Mouse (Mus musculus) splenic B cell, adult 2 months (primary cell): ENCODE results near the gene Prpsap2.

Experiments used
- DNase-seq: peaks from one replicate; pipeline ENCODE4 v3.0.0-alpha.2; 2011; ENCODE audit warnings: low read depth, low spot score
- H3K27me3 ChIP-seq: 2 replicates; pipeline ENCODE4 v1.6.1; 2012; ENCODE audit warnings: mild to moderate bottlenecking, low read length, moderate library complexity, mixed read lengths; ENCODE audit not compliant: control insufficient read depth, poor library complexity, insufficient read depth, severe bottlenecking
- H3K36me3 ChIP-seq: 2 replicates; pipeline ENCODE4 v1.6.1; 2012; ENCODE audit warnings: mild to moderate bottlenecking, low read length, moderate library complexity, mixed read lengths; ENCODE audit not compliant: control insufficient read depth, poor library complexity, insufficient read depth, severe bottlenecking

Prpsap2 gene

DNA sequence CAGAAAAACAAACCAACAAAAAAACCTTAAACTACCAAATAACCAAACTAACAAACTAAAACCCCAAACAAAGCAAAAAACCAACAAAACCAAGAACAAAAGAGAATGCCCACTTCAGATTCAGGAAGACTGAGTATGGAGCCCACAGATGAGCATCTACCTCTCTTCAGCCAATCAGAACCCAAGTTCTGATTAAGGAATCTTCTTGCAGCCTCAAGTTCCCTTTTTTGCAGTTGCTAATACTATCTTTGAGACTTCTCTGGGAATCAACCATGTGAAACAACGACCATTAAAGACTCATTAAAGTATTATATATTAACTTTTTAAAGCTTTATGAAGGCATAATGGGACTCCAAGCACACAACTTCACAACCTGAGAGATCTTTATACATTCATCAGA lies 24.6 kb downstream of the Prpsap2 start:
- no peak for DNase-seq
- H3K36me3 ChIP-seq: peaks cover 23% of the 10 kb centered on the region
- H3K27me3 ChIP-seq: no peaks in the 10 kb centered on the region

DNA sequence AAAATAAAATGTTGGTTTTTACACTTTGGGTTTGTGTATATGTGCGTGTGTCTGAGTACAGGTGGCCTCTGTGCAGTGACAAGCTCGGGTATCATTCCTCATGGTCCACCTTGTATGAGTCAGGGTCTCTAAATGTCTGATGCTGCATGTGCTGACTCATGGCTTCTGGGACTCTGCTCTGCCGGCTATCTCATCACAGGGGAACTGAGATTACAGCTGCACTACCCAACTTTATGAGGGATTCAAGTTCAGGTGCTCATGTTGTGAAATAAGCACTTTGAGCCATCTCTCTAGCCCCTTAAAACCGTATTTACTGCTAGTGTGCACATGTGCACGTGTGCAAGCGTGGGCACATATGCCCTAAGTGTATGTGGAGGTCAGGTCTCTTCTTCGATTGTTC lies 29.2 kb downstream of the Prpsap2 start:
- no peak for DNase-seq
- Histone ChIP-seq H3K36me3 (peaks cover 23% of the 10 kb centered on the region), H3K27me3 (no peaks in the 10 kb centered on the region)

GRCm38 (mm10) chr11:61728037-61728436 lies 33.9 kb downstream of the Prpsap2 start:
- H3K36me3 ChIP-seq: peaks cover 14% of the 10 kb centered on the region
- DNase-seq: no peak
- no peaks in the 10 kb centered on the region for H3K27me3 ChIP-seq

DNA sequence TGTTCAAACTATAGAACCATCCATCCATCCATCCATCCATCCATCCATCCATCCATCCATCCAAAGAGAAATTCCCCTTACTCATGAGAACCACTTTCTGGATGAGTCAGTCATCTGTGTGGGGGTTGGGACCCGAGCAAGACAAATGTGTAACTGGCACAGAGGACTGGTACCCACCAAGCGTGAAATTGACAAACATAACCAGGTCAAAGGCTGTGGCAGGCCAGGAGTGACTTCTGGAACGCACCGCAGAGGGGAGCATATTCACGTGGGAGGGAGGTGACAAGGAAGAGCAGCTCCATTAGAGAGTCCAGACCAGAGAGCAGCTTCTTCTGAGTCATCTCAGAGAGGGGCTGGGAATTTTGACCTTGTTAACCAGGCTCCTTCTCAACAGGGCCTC lies 39.8 kb downstream of the Prpsap2 start:
- DNase-seq: no peak
- no peaks in the 10 kb centered on the region for H3K27me3 ChIP-seq
- H3K36me3 ChIP-seq: no peaks in the 10 kb centered on the region

DNA sequence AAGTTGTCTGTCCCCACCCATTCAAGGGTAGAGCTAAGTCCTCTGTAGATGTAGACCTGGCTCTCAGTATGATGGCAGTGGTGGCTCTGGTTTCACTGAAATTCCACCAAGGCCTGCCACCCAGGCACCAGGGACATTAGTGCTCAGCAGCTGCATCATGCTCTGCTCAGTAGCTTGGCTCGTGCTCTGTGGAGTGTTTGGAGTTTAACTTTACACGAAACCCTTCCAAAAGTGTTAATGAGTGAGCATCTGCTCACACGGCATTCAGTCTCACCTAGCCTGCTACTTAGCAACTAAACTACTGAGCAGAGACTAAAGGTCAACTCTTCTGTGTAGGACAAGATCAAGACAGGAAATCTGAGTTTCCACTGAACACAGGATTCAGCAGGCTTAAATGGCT lies 41.3 kb downstream of the Prpsap2 start, which contains the start of gene Slc5a10:
TSS of gene Slc5a10 (minus strand) at position 191 of the 400 bp plus-strand sequence.
- no peak for DNase-seq
- Histone ChIP-seq H3K27me3 (no peaks in the 10 kb centered on the region), H3K36me3 (no peaks in the 10 kb centered on the region)

GRCm38 (mm10) chr11:61719826-61720225 lies 42.1 kb downstream of the Prpsap2 start:
- no peak for DNase-seq
- no peaks in the 10 kb centered on the region for H3K27me3 ChIP-seq

DNA sequence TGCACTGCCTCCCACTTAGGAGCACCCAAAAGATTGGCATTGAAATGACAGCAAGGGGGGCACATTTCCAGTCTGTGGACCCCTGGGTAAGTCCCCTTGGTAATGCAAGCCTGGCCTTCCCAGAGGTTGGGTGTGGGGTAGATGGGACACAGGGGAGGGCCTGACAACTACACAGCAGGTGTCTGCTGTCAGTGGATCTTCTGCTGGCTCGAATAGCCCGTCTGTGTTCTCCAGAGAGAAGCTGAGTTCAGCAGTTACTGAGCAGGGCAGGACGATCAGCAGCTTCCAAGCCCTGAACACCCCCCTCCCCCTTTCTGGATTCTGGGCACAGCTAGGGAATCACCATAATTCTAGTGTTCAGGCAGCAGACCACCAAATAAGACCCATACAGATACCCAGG lies 42.5 kb downstream of the Prpsap2 start:
- DNase-seq: no peak
- Histone ChIP-seq H3K36me3 (no peaks in the 10 kb centered on the region), H3K27me3 (no peaks in the 10 kb centered on the region)

More at GRCm38 (mm10) chr11:61719826-61720225, 42.1 kb downstream of the Prpsap2 start:
- no peaks in the 10 kb centered on the region for H3K36me3 ChIP-seq

GRCm38 (mm10) chr11:61717990-61718389 lies 43.9 kb downstream of the Prpsap2 start:
- no peaks in the 10 kb centered on the region for H3K27me3 ChIP-seq
- no peaks in the 10 kb centered on the region for H3K36me3 ChIP-seq

GRCm38 (mm10) chr11:61715130-61715529 lies 46.8 kb downstream of the Prpsap2 start:
- H3K27me3 ChIP-seq: no peaks in the 10 kb centered on the region
- no peaks in the 10 kb centered on the region for H3K36me3 ChIP-seq
- no peak for DNase-seq

More at GRCm38 (mm10) chr11:61717990-61718389, 43.9 kb downstream of the Prpsap2 start:
- no peak for DNase-seq

- Histone ChIP-seq H3K27me3 (no peaks in the 10 kb centered on the region), H3K36me3 (no peaks in the 10 kb centered on the region)
- peak; percentile 93 for DNase-seq
These were observed 47.4 kb downstream of the Prpsap2 start for GRCm38 (mm10) chr11:61714346-61715117.

DNA sequence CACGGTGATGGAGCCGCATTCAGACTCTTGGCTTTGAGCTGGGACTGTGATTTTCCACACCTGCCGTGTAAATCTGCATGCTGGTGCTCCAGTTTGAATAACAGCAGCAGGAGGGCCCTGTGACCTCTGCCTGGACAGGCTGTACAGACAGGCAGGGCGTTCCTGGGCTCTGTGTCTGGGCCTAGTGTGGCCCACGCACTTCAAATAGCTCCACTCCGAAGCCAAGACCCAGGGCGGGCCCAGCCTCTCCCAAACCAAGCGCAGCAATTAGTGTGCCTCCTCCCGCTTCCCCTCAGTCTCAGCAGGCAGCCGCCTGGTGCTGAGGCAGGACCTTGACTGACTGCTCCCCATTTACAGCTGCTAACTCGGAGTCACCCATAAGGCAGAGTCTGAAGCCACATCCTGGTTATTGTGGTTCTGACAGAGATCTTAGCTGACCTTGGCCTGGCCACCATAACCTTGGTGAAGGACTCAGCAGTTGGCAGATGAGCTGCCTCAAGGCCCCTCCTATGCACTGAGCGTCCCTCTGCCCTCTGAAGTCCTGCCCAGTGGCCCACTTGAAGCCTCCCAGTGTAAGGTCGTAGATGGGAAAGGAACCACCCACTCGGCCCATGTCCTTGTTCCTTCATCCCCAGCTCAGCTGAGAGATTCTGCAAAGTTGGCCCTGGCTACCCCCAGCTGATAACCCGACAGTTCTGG lies 48.6 kb downstream of the Prpsap2 start:
- no peak for DNase-seq
- no peaks in the 10 kb centered on the region for H3K36me3 ChIP-seq
- H3K27me3 ChIP-seq: no peaks in the 10 kb centered on the region

- DNase-seq: peak; percentile 50
- Histone ChIP-seq H3K36me3 (no peaks in the 10 kb centered on the region), H3K27me3 (no peaks in the 10 kb centered on the region)
These were observed 53.0 kb downstream of the Prpsap2 start for GRCm38 (mm10) chr11:61708928-61709327.

DNA sequence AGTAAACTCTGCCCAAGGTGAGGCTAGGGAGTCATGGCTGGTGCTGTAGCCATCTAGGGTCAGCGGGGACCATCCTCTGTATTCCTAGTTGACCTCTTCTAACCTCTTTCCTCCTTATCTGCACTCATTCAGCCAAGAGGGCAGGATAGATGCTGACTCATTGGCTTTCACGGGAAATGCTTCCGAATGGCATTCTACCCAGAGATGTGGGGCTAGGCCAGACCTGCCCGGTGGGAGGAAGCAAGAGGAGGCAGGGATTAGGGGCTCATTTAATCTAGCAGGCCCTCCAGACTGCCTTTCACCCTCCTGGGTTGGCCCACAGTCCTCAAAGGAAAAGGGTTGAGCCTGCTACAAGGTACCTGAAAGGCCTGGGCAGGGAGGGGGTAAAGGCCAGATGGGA lies 55.7 kb downstream of the Prpsap2 start:
- H3K36me3 ChIP-seq: no peaks in the 10 kb centered on the region
- H3K27me3 ChIP-seq: no peaks in the 10 kb centered on the region
- no peak for DNase-seq

- H3K27me3 ChIP-seq: no peaks in the 10 kb centered on the region
- DNase-seq: no peak
- no peaks in the 10 kb centered on the region for H3K36me3 ChIP-seq
These were observed 56.3 kb downstream of the Prpsap2 start for GRCm38 (mm10) chr11:61705581-61705980.

DNA sequence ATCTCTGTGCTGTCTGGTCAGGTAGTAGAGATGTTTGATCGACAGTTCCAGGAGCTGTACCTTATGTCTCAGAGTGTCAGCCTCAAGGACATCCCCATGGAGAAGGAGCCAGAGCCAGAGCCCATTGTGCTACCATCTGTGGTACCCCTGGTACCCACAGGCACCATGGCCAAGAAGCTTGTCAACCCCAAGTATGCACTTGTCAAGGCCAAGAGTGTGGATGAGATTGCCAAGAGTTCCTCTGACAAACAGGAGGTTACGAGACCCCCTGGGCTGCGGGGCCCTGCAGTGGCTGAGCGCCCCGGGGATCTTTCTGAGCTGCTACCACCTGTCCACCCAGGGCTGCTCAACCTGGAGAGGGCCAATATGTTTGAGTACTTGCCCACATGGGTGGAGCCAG lies 59.4 kb downstream of the Prpsap2 start:
- no peak for DNase-seq
- Histone ChIP-seq H3K27me3 (no peaks in the 10 kb centered on the region), H3K36me3 (no peaks in the 10 kb centered on the region)
